Mouse (Mus musculus): ENCODE data around the gene Tmc6.

DNA sequence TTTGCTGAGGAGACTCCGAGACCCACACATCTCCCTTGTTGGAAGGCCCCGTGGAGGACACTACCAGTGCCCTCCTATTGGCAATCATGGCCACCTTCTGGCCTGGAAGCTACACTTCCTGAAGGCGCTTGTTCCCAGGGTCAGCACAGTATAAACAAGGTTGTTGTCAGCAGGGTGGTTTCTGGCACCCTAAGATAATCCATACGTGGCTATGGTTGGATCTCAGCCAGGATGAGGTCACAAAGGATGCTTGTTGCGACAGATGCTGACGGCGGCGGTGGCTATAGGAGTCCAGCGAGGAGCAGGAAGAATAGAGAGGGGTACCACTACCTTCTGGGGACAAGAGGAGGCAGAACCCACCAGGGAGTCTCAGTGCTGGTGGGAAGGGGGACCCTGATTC, 48.4 kb upstream of the Tmc6 start:
- TF ChIP-seq CTCF (IDR thresholded peaks at IDR 0.05; ENCODE audit: insufficient read depth, low read depth, low read length) = no peak
- no peak for TF ChIP-seq POLR2A (IDR thresholded peaks at IDR 0.05; ENCODE audit: insufficient read depth, low read depth, low read length)

All from olfactory bulb, adult 2 months (tissue).